Mouse (Mus musculus): ENCODE measurements around the gene Dnah3. TPM values are rescaled to one million over a fixed set of nuclear protein-coding genes. Genes with fewer than 3 reads are reported as not detected.

Gene Dnah3
- polyA plus RNA-seq, 1 experiment from 2014 or later: 0.15 TPM

- Histone ChIP-seq H3K36me3 (ENCODE audit: control insufficient read depth, insufficient read depth, low read length) (no peaks in the 10 kb centered on the region), H3K9me3 (replicated peaks; ENCODE audit: control insufficient read depth, low read length, poor library complexity, severe bottlenecking) (no peaks in the 10 kb centered on the region), H3K4me1 (ENCODE audit: control insufficient read depth, insufficient read depth, low read length) (no peaks in the 10 kb centered on the region), H3K4me3 (ENCODE audit: low read depth, low read length) (no peak overlapping the region), H3K27me3 (ENCODE audit: control insufficient read depth, insufficient read depth, low read depth, low read length) (no peaks in the 10 kb centered on the region), H3K4me2 (ENCODE audit: low read length) (no peak overlapping the region), H3K27ac (ENCODE audit: low read length) (no peak overlapping the region), H3K9ac (ENCODE audit: low read depth, low read length) (no peak overlapping the region)
- ATAC-seq: no peak
Observed at GRCm38 (mm10) chr7:119957421-119957820, 137.7 kb downstream of the Dnah3 start.

- H3K27ac ChIP-seq (ENCODE audit: low read length): no peak overlapping the region
- no peaks in the 10 kb centered on the region for H3K9me3 ChIP-seq (replicated peaks; ENCODE audit: control insufficient read depth, low read length, poor library complexity, severe bottlenecking)
- H3K27me3 ChIP-seq (ENCODE audit: control insufficient read depth, insufficient read depth, low read depth, low read length): no peaks in the 10 kb centered on the region
- H3K36me3 ChIP-seq (ENCODE audit: control insufficient read depth, insufficient read depth, low read length): no peaks in the 10 kb centered on the region
- no peak overlapping the region for H3K4me3 ChIP-seq (ENCODE audit: low read depth, low read length)
- ATAC-seq: no peak
- H3K4me1 ChIP-seq (ENCODE audit: control insufficient read depth, insufficient read depth, low read length): no peaks in the 10 kb centered on the region
- no peak overlapping the region for H3K4me2 ChIP-seq (ENCODE audit: low read length)
- H3K9ac ChIP-seq (ENCODE audit: low read depth, low read length): no peak overlapping the region
- WGBS: 83% methylated on average over 1 of the region's 1 CpGs
Observed at GRCm38 (mm10) chr7:119954047-119954446, 141.0 kb downstream of the Dnah3 start.

DNA sequence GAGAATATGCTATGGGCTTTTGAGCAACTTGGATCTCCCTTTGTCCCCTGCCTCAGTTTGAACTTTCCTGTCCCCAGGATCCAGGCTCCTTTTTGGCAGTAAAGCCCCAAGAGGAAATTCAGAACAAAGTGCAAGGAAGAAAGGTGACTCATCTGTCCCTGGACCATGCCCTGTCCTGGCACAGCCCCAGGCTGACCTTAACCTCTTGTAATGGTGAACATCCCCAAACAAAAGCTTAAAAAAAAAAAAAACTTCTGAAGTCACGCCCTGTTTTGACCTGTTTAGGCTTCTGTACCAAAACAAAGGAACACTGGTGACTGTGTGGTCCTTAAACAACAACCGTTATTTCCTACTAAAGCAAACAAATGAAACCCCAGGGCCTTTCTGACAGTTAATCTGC lies 153.5 kb downstream of the Dnah3 start:
- no peak overlapping the region for H3K9ac ChIP-seq (ENCODE audit: low read depth, low read length)
- H3K4me1 ChIP-seq (ENCODE audit: control insufficient read depth, insufficient read depth, low read length): no peaks in the 10 kb centered on the region
- no peaks in the 10 kb centered on the region for H3K27me3 ChIP-seq (ENCODE audit: control insufficient read depth, insufficient read depth, low read depth, low read length)
- no peaks in the 10 kb centered on the region for H3K9me3 ChIP-seq (replicated peaks; ENCODE audit: control insufficient read depth, low read length, poor library complexity, severe bottlenecking)
- no peaks in the 10 kb centered on the region for H3K36me3 ChIP-seq (ENCODE audit: control insufficient read depth, insufficient read depth, low read length)
- H3K4me3 ChIP-seq (ENCODE audit: low read depth, low read length): no peak overlapping the region
- 59% methylated on average over 2 of the region's 2 CpGs for WGBS
- H3K4me2 ChIP-seq (ENCODE audit: low read length): no peak overlapping the region
- no peak for ATAC-seq
- H3K27ac ChIP-seq (ENCODE audit: low read length): no peak overlapping the region

GRCm38 (mm10) chr7:119937036-119937435 lies 158.0 kb downstream of the Dnah3 start:
- 82% methylated on average over 5 of the region's 5 CpGs for WGBS
- H3K4me3 ChIP-seq (ENCODE audit: low read depth, low read length): no peak overlapping the region
- H3K27me3 ChIP-seq (ENCODE audit: control insufficient read depth, insufficient read depth, low read depth, low read length): no peaks in the 10 kb centered on the region
- ATAC-seq: no peak
- no peak overlapping the region for H3K9ac ChIP-seq (ENCODE audit: low read depth, low read length)
- H3K4me2 ChIP-seq (ENCODE audit: low read length): no peak overlapping the region
- no peak overlapping the region for H3K27ac ChIP-seq (ENCODE audit: low read length)
- H3K4me1 ChIP-seq (ENCODE audit: control insufficient read depth, insufficient read depth, low read length): no peaks in the 10 kb centered on the region
- H3K9me3 ChIP-seq (replicated peaks; ENCODE audit: control insufficient read depth, low read length, poor library complexity, severe bottlenecking): no peaks in the 10 kb centered on the region
- H3K36me3 ChIP-seq (ENCODE audit: control insufficient read depth, insufficient read depth, low read length): no peaks in the 10 kb centered on the region

DNA sequence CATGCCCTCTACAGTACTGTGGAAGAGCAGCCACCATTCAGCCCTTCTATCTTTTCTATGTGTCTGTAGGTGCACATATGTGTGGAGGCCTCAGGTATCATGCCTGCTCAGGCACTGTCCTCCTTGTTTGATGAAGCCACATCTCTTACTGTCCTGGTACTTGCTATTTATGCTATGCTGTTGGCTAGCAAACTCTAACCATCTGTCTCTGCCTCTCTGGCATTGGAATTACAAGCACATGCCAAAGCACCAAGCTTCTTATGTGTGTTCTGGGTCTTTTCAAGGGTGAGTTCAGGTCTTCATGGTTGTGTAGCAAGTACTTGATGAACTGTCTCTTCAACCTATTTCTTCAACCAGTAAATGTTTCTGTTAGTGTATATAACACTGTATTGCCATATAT lies 158.8 kb downstream of the Dnah3 start:
- Histone ChIP-seq H3K27ac (ENCODE audit: low read length) (no peak overlapping the region), H3K27me3 (ENCODE audit: control insufficient read depth, insufficient read depth, low read depth, low read length) (no peaks in the 10 kb centered on the region), H3K4me1 (ENCODE audit: control insufficient read depth, insufficient read depth, low read length) (no peaks in the 10 kb centered on the region), H3K4me2 (ENCODE audit: low read length) (no peak overlapping the region), H3K9me3 (replicated peaks; ENCODE audit: control insufficient read depth, low read length, poor library complexity, severe bottlenecking) (no peaks in the 10 kb centered on the region), H3K36me3 (ENCODE audit: control insufficient read depth, insufficient read depth, low read length) (no peaks in the 10 kb centered on the region), H3K9ac (ENCODE audit: low read depth, low read length) (no peak overlapping the region), H3K4me3 (ENCODE audit: low read depth, low read length) (no peak overlapping the region)
- ATAC-seq: no peak

GRCm38 (mm10) chr7:119928783-119929440 lies 166.2 kb downstream of the Dnah3 start:
- Histone ChIP-seq H3K36me3 (ENCODE audit: control insufficient read depth, insufficient read depth, low read length) (no peaks in the 10 kb centered on the region), H3K9me3 (replicated peaks; ENCODE audit: control insufficient read depth, low read length, poor library complexity, severe bottlenecking) (no peaks in the 10 kb centered on the region), H3K27me3 (ENCODE audit: control insufficient read depth, insufficient read depth, low read depth, low read length) (no peaks in the 10 kb centered on the region), H3K4me2 (ENCODE audit: low read length) (no peak overlapping the region), H3K9ac (ENCODE audit: low read depth, low read length) (no peak overlapping the region), H3K4me3 (ENCODE audit: low read depth, low read length) (no peak overlapping the region), H3K27ac (ENCODE audit: low read length) (no peak overlapping the region), H3K4me1 (ENCODE audit: control insufficient read depth, insufficient read depth, low read length) (no peaks in the 10 kb centered on the region)
- no peak for ATAC-seq
- 72% methylated on average over 2 of the region's 2 CpGs for WGBS

- H3K27ac ChIP-seq (ENCODE audit: low read length): no peak overlapping the region
- no peak for ATAC-seq
- H3K4me2 ChIP-seq (ENCODE audit: low read length): no peak overlapping the region
- no peaks in the 10 kb centered on the region for H3K27me3 ChIP-seq (ENCODE audit: control insufficient read depth, insufficient read depth, low read depth, low read length)
- no peaks in the 10 kb centered on the region for H3K9me3 ChIP-seq (replicated peaks; ENCODE audit: control insufficient read depth, low read length, poor library complexity, severe bottlenecking)
- peaks cover 2% of the 10 kb centered on the region; the same call in 1 of the 2 replicates for H3K36me3 ChIP-seq (ENCODE audit: control insufficient read depth, insufficient read depth, low read length)
- H3K4me3 ChIP-seq (ENCODE audit: low read depth, low read length): no peak overlapping the region
- WGBS: 82% methylated on average over 4 of the region's 4 CpGs
- H3K9ac ChIP-seq (ENCODE audit: low read depth, low read length): no peak overlapping the region
- no peaks in the 10 kb centered on the region for H3K4me1 ChIP-seq (ENCODE audit: control insufficient read depth, insufficient read depth, low read length)
Observed at GRCm38 (mm10) chr7:119921054-119921453, 174.0 kb downstream of the Dnah3 start.

DNA sequence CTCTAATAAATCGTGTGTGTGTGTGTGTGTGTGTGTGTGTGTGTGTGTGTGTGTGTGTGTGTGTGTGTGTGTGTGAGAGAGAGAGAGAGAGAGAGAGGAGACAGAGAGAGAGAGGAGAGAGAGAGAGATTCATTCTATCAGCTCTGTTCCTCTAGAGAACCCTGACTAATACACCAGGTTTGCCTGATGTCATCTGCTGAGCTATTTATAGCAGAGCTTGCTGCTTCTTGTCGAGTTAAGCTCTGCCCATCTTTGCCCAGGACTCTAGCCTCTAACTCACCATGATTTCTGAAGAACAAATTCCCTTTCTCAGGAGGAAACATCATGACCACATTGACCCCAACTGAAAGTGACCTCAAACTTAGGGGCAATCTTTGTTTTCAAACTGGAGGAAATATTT lies 174.6 kb downstream of the Dnah3 start:
- 58% methylated on average over 2 of the region's 2 CpGs for WGBS
- H3K9me3 ChIP-seq (replicated peaks; ENCODE audit: control insufficient read depth, low read length, poor library complexity, severe bottlenecking): no peaks in the 10 kb centered on the region
- ATAC-seq: no peak

DNA sequence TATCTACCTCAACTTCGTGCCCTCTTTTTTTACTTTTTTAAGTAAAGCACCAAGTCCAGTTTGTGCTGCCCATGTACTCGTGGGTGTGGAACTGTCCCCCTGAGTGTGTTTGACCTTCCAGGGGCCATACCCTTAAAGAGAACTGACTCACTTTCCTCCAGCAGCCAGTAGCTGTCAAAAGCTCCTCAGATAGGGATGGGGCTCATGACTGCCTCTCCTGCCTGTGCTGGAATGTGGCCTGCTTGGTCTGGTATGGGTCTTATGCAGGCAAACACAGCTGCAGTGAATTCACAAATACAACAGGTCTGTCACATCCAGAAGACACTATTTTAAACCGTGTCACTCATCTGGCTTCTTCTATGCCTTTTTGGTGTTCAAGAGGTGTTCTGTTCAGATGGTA lies 183.4 kb downstream of the Dnah3 start:
- WGBS: 89% methylated on average over 3 of the region's 3 CpGs
- ATAC-seq: no peak
- Histone ChIP-seq H3K27me3 (ENCODE audit: control insufficient read depth, insufficient read depth, low read depth, low read length) (no peaks in the 10 kb centered on the region), H3K4me1 (ENCODE audit: control insufficient read depth, insufficient read depth, low read length) (no peaks in the 10 kb centered on the region), H3K36me3 (ENCODE audit: control insufficient read depth, insufficient read depth, low read length) (no peaks in the 10 kb centered on the region), H3K9ac (ENCODE audit: low read depth, low read length) (no peak overlapping the region), H3K4me2 (ENCODE audit: low read length) (no peak overlapping the region), H3K27ac (ENCODE audit: low read length) (no peak overlapping the region), H3K9me3 (replicated peaks; ENCODE audit: control insufficient read depth, low read length, poor library complexity, severe bottlenecking) (no peaks in the 10 kb centered on the region), H3K4me3 (ENCODE audit: low read depth, low read length) (no peak overlapping the region)

More for the DNA sequence above, 174.6 kb downstream of the Dnah3 start:
- no peak overlapping the region for H3K4me2 ChIP-seq (ENCODE audit: low read length)
- no peaks in the 10 kb centered on the region for H3K27me3 ChIP-seq (ENCODE audit: control insufficient read depth, insufficient read depth, low read depth, low read length)
- no peaks in the 10 kb centered on the region for H3K4me1 ChIP-seq (ENCODE audit: control insufficient read depth, insufficient read depth, low read length)
- H3K36me3 ChIP-seq (ENCODE audit: control insufficient read depth, insufficient read depth, low read length): peaks cover 2% of the 10 kb centered on the region; the same call in 1 of the 2 replicates
- H3K9ac ChIP-seq (ENCODE audit: low read depth, low read length): no peak overlapping the region
- no peak overlapping the region for H3K4me3 ChIP-seq (ENCODE audit: low read depth, low read length)
- H3K27ac ChIP-seq (ENCODE audit: low read length): no peak overlapping the region

All from midbrain, embryonic 16.5 days (tissue).